Mouse (Mus musculus) adrenal gland, postnatal 10 days (tissue): ENCODE results near the gene Pde9a. TPM values are rescaled to one million over a fixed set of nuclear protein-coding genes. Genes with fewer than 3 reads are reported as not detected.

Experiments used
- DNase-seq: peaks from one replicate; pipeline ENCODE4 v3.0.0; 2021; ENCODE audit warnings: mixed read lengths
- total RNA-seq, 2 experiments: library from RNA; stranded (reverse); gene quantifications; 2 replicates each; pipeline ENCODE4 v1.2.3; 2021

Gene Pde9a
- total RNA-seq, 2 experiments from 2014 or later = 7.9 to 12.7 TPM

GRCm38 (mm10) chr17:31433401-31433928 lies 47.5 kb downstream of the Pde9a start:
- no peak for DNase-seq

GRCm38 (mm10) chr17:31433978-31434797 lies 48.2 kb downstream of the Pde9a start:
- DNase-seq = no peak

DNA sequence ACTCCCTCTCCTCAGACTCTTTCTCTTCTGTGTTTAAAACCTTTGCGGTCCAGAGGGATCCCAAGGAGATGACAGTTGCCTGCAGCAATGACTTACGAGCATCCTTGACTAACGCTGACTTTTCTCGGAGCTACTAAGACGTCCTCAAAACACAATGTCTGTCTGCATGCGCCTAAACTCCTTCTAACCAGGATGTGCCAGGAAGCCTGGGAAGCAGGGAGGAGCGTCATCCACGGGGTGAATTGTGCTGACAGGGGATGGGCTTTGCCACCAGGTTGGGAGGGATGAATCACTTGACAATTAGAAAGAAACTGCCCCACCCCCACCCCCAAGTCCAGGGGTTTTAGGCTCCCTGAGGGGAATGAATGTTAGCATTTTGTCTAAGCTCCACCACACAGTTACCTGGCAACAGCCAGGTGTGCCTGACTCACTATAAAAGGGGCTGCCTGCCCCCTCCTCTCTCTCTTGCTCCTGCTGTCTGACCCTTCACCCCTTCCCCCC lies 48.9 kb downstream of the Pde9a start:
- no peak for DNase-seq

- DNase-seq = no peak
Observed at GRCm38 (mm10) chr17:31435934-31436813, 50.2 kb downstream of the Pde9a start.

DNA sequence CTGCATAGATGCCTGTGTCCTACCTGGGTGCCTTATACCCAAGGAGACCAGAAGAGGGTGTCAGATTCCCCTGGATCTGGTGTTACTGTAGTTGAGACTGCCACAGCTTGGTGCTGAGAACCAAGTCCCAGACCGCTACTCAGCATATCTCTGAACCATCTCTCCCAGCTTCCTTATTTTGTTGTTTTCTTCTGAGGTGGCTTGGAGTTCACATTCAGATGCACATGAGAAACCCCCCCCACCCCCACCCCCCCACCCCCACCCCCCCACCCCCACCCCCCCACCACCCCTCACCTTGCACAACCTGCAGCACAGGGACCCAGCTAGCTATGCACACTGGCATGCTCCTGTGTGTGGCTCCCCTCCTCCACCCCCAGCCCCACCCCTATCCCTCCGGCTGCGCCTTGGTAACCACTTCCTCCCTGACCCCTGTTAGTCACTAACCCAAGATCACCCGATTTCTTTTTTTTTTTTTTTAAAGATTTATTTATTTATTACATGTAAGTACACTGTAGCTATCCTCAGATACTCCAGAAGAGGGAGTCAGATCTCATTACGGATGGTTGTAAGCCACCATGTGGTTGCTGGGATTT lies 50.9 kb downstream of the Pde9a start:
- DNase-seq = no peak

DNA sequence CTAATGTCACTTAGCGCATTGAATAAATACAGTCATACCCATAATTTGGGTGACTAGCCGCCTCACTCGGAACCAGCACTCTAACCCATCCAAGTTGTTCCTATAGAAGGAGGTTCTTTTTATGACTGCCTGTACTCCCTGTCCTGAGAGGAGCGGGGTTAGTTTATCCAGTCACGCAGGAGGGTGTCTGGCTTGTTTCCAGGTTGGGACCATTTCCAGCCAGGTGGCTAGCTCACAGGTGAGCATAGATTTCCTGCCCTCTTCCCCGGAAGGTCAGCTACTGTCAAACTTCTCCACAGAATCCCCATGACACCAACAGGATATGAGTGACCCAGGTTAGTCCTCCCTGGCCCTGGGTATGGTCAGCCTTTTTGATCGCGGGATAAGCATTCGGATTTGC lies 51.5 kb downstream of the Pde9a start:
- DNase-seq = no peak

DNA sequence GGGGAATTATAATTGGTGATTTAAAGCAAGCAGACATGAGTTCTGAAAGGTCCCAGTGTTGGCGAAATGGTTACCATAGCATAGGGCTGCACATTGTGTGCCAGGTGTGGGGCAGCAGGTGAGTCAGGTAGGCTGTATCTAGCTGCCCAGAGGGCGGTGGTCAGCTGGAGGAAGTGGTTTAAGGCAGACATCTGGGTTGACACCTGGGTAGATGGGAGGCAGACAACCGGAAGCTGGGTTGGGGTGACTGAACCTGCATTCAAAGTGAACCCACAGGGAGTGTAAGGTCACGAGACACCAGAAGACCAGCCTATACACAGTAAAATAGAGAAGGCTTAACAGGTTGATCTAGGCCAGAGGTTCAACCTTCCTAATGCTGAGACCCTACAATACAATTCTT lies 54.0 kb downstream of the Pde9a start:
- DNase-seq = no peak

DNA sequence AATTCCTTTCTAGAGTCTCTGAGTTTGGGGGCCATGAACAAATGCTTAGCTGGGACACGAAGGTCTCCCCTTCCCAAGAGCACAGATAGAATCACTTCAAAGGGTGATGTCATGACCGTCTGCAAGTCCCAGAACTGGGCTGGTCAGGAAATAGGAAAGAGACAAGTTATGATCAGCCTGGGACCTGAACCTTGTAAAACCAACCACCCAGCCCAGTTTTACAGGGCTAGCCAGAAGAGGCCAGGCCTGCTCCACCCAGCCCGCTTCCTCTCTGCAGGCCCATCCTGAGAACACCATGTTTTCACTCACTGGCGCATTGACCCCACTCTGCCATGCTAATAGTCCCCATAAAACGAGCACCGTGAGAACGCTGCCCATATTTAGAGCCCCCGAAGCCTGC lies 56.5 kb downstream of the Pde9a start:
- DNase-seq = no peak

DNA sequence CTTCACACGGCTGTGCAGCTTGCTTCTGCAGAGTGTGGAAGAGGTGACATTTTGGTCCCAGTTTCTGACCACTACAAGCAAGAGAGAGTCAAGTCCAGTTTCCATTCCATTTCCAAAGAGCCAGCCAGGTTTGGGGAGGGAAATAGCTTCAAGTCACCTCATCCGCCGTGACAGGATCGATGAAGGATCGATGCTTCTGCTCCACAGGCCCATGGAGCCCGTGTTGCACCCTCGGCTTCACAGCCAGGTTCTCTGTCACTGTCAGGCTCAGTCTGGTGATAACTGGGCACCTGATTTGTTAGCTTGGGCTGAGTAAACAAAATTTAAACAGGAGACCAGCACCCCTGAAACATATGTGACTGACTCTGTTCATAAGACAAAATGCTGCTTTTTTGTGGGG lies 58.2 kb downstream of the Pde9a start:
- no peak for DNase-seq

DNA sequence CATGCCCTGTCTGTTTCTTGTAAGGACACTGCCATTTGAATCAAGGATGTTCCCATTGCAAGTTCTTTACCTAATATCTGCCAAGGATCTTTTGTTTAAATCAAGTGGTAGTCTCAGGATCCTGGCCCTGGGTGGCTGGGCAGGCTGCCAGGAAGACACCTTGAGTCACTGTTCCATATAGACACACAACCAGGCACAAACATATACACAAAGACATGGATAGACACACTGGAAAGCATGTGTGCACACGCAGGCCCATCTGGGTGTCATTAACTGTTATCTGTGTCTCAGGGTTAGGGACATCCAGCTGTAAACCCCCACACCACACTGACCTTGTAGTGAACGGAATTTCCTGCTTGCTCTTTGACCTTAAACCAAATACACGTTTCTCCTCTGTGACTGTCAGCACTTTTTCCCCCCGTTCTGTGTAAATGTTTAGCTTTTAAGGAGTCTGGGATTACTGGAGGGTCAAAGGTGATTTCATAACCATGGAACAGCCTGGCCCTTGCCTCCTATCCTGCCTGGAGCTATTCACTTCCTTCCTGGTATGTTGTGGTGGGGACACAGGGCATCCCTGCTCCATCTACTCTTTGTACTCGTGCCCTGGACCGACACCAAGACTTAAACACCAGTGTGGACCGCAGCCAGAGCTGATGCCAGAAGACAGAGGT lies 59.2 kb downstream of the Pde9a start:
- no peak for DNase-seq

DNA sequence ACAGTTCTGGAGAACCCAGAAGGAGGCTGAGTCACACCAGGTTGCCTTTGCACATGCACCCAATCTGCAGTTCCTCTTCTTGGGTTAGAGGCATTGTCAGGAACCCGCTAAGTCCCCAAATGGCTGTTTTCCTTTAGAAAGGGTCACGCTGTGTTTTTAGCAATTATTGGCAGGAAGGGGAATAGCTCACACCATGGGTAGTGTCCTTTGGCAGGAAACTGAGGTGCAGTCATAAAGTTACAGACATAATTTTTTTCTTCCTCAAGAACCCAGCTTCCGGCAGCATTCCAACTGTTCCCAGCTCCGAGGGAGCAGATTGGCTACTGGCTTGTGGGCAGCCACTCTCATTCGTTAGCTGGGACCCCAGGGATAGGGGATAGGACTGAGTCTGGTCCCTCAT lies 61.8 kb downstream of the Pde9a start:
- DNase-seq = no peak

GRCm38 (mm10) chr17:31448519-31448918 lies 62.5 kb downstream of the Pde9a start:
- no peak for DNase-seq

GRCm38 (mm10) chr17:31450206-31450605 lies 64.2 kb downstream of the Pde9a start:
- DNase-seq = no peak

- peak; percentile 61 for DNase-seq
Observed at GRCm38 (mm10) chr17:31451179-31451708, 65.2 kb downstream of the Pde9a start.

- DNase-seq = no peak
Observed at GRCm38 (mm10) chr17:31452816-31453215, 66.8 kb downstream of the Pde9a start.

- no peak for DNase-seq
Observed at GRCm38 (mm10) chr17:31453476-31453875, 67.5 kb downstream of the Pde9a start.

DNA sequence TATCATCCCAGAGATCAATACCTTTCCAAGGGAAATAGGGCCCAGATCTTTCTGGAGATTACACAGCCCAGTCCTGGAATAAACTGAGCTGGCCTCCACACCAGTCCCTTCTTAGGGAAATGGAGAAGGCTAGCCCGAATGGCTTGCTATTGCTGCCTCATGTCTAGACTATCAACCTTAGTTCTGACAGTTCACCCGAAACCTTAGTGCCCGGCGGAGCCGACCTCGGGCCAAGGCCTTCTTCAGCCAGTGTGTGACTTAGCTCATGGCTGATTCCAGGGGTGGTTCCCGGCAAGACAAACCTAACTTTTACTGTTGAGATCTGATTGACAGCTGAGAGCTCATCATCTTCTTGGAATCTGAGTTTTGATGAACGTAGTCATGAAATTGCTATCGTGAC lies 68.0 kb downstream of the Pde9a start:
- no peak for DNase-seq

DNA sequence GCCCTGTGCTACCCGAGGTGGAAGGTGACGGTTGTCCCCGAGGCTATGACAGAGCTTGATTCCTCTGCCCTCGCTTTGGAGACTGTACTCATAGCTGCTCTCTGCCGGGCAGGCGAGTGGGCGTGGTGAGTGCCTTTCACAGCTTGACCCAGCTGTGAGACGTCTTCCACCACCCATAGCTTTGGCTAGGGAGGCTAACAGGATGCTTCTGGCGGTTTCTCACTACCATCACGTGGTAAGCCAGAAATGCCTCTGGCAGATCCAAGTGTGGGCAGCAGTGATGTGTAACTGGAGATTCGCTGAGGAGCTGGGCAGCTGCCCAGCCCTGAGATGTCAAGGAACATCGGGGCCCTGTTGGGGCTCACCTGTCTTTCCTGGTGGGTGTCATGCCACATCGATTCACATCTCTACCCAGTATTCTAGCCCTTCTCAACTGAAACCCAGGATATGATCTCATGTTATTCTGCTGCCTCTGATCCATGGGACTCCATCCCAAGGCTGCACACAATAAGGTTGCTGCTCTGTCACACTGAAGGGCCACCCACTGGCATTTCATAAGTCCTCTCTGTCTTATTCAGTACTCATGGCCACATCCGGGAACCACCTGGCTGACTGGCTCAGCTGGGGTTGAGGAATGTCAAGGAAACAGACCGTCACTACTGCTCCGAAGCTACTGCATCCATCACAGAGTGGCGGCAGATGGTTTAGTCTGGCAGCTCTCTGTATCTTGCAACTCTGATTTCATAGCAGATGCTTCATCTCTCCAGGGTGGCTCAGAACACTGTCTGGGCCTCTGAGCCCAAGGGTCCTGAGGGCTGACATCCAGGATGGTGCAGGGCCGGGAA lies 70.9 kb downstream of the Pde9a start:
- no peak for DNase-seq

GRCm38 (mm10) chr17:31460416-31460815 lies 74.4 kb downstream of the Pde9a start:
- no peak for DNase-seq

GRCm38 (mm10) chr17:31462506-31462905 lies 76.5 kb downstream of the Pde9a start:
- DNase-seq = no peak

DNA sequence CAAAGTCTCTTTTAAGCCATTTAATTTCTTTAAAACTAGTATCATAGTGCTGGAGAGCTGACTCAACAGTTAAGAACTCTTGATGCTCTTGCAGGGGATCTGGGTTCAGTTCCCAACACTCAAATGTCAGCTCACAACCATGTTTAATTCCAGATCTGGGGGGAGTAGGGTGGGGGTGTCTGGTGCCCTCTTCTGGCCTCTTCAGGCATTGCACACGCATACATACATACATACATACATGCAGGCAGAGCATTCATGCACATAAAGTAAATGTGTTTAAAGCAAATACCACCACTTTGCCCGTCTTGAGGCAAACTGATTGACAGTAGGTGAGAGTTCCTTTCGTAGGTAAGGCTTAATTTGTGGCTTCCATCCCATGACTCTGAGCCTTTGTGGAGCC lies 80.8 kb downstream of the Pde9a start:
- no peak for DNase-seq
